Mouse (Mus musculus) testis, adult 2 months (tissue): ENCODE results near the gene Fbxo2.

Source experiments
- CTCF ChIP-seq: fragments of 200-500 bp; IDR thresholded peaks from 2 replicates; pipeline ENCODE4 v1.5.1; 2012; ENCODE audit warnings: low read depth, mild to moderate bottlenecking, inconsistent platforms, low read length, moderate library complexity; ENCODE audit not compliant: control insufficient read depth, insufficient read depth, insufficient replicate concordance
- POLR2A ChIP-seq: fragments of 200-500 bp; IDR thresholded peaks from 2 replicates; pipeline ENCODE4 v1.6.1; 2012; ENCODE audit warnings: low read depth, mild to moderate bottlenecking, inconsistent platforms, low read length, moderate library complexity; ENCODE audit not compliant: control insufficient read depth

- TF ChIP-seq POLR2A, result no peak
- TF ChIP-seq CTCF, result no peak
These were observed 13.5 kb downstream of the Fbxo2 start for GRCm38 (mm10) chr4:148173811-148174494.
